Mouse (Mus musculus) liver, embryonic 16.5 days (tissue): ENCODE measurements at regions not wholly inside any gene's neighbourhood (a gene's known extent, or its start where the extent isn't known, plus 50 kb on each side); places are given as distances from the start of the nearest gene placed in this dataset.

Experiments used
- ATAC-seq: fragments of 200-750 bp; cut with Nextera tagmentation; 2 replicates; pipeline ENCODE4 v1.8.0; 2017; ENCODE audit warnings: low read depth, mild to moderate bottlenecking, moderate number of reproducible peaks, moderate library complexity
- H3K27ac ChIP-seq: fragments of 300-500 bp; sonication (generic); 2 replicates; pipeline ENCODE4 v1.5.1; 2014; ENCODE audit warnings: mild to moderate bottlenecking, low read length
- H3K27me3 ChIP-seq: fragments of 300-500 bp; sonication (generic); 2 replicates; pipeline ENCODE4 v1.6.1; 2014; ENCODE audit warnings: low read depth, low read length, mixed read lengths; ENCODE audit not compliant: control insufficient read depth, insufficient read depth
- H3K36me3 ChIP-seq: fragments of 300-500 bp; sonication (generic); 2 replicates; pipeline ENCODE4 v1.6.1; 2014; ENCODE audit warnings: mild to moderate bottlenecking; ENCODE audit not compliant: control insufficient read depth, insufficient read depth
- H3K4me1 ChIP-seq: fragments of 300-500 bp; sonication (generic); 2 replicates; pipeline ENCODE4 v1.6.1; 2014; ENCODE audit warnings: low read depth, low read length, mixed read lengths; ENCODE audit not compliant: control insufficient read depth
- H3K4me2 ChIP-seq: fragments of 300-500 bp; sonication (generic); 2 replicates; pipeline ENCODE4 v1.6.1; 2014; ENCODE audit warnings: low read depth, low read length, mixed read lengths
- H3K4me3 ChIP-seq: fragments of 300-500 bp; sonication (generic); 2 replicates; pipeline ENCODE4 v1.5.1; 2014; ENCODE audit warnings: low read depth, mild to moderate bottlenecking, low read length
- H3K9ac ChIP-seq: fragments of 300-500 bp; sonication (generic); 2 replicates; pipeline ENCODE4 v1.6.1; 2014; ENCODE audit warnings: low read depth, low read length
- H3K9me3 ChIP-seq: fragments of 300-500 bp; sonication (generic); replicated peaks from 2 replicates; pipeline ENCODE4 v1.6.1; 2016; ENCODE audit warnings: low read length; ENCODE audit not compliant: control insufficient read depth
- WGBS: fragments of 180-500 bp; shearing (Covaris S2); extraction: QIAGEN DNeasy Blood & Tissue Kit; methylation state at CpG from one replicate; pipeline ENCODE4 v1.1.7; 2014; ENCODE audit not compliant: insufficient replicate concordance; 5-methylcytosine and 5-hydroxymethylcytosine counted together

- H3K27ac ChIP-seq = no peak overlapping the region
- no peaks in the 10 kb centered on the region for H3K4me1 ChIP-seq
- WGBS = 56% methylated on average over 4 of the region's 4 CpGs
- no peak overlapping the region for H3K4me3 ChIP-seq
- H3K4me2 ChIP-seq = no peak overlapping the region
- no peak for ATAC-seq
- no peaks in the 10 kb centered on the region for H3K9me3 ChIP-seq
- no peaks in the 10 kb centered on the region for H3K36me3 ChIP-seq
- H3K9ac ChIP-seq = no peak overlapping the region
- no peaks in the 10 kb centered on the region for H3K27me3 ChIP-seq
Observed at GRCm38 (mm10) chr9:41792173-41792829, 331.8 kb downstream of the Sorl1 start.

GRCm38 (mm10) chr9:41791501-41792172 lies 332.5 kb downstream of the Sorl1 start:
- Histone ChIP-seq H3K4me2 (no peak overlapping the region), H3K27me3 (no peaks in the 10 kb centered on the region), H3K4me1 (no peaks in the 10 kb centered on the region), H3K27ac (no peak overlapping the region), H3K4me3 (no peak overlapping the region), H3K36me3 (no peaks in the 10 kb centered on the region), H3K9ac (no peak overlapping the region), H3K9me3 (no peaks in the 10 kb centered on the region)
- 75% methylated on average over 5 of the region's 5 CpGs for WGBS
- ATAC-seq = no peak

- Histone ChIP-seq H3K27me3 (no peaks in the 10 kb centered on the region), H3K9me3 (no peaks in the 10 kb centered on the region), H3K27ac (no peak overlapping the region), H3K9ac (no peak overlapping the region), H3K4me2 (no peak overlapping the region), H3K4me3 (no peak overlapping the region), H3K36me3 (no peaks in the 10 kb centered on the region), H3K4me1 (no peaks in the 10 kb centered on the region)
- 43% methylated on average over 3 of the region's 3 CpGs for WGBS
- ATAC-seq = no peak
Observed at GRCm38 (mm10) chr9:41785131-41785530, 339.0 kb downstream of the Sorl1 start.

DNA sequence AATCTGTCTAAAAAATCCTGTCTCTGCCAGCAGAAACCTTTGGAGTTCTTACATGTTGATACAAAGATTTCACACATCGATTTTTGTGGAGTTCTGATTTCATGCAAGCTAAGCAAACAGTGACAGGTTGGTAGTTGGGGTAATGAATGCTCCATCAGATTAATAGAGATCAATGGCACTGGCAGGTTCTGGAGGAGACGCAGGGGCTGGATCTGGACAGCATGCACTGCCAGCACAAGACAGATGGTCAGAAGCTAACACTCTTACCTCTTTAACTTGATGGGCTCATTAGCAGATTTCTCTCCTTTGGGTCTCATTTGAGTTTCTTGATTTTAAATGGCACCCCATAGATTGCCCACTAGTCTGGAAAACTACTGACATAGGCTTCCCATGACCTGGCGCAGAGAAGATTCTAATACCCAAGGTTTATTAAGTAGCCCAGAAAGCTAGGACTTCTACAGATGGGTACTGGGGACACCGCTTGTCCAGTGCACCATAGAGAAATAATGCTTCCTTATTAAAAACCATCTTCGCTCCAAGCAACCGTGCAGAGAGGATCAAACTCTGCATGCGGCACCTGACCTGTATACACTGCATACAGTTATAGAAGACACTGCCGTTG lies 351.7 kb downstream of the Sorl1 start:
- no peak overlapping the region for H3K4me3 ChIP-seq
- 71% methylated on average over 8 of the region's 8 CpGs for WGBS
- H3K36me3 ChIP-seq = no peaks in the 10 kb centered on the region
- no peak overlapping the region for H3K27ac ChIP-seq
- H3K4me1 ChIP-seq = no peaks in the 10 kb centered on the region
- H3K27me3 ChIP-seq = no peaks in the 10 kb centered on the region
- no peak overlapping the region for H3K9ac ChIP-seq
- no peaks in the 10 kb centered on the region for H3K9me3 ChIP-seq
- ATAC-seq = no peak
- no peak overlapping the region for H3K4me2 ChIP-seq

GRCm38 (mm10) chr9:41771276-41771675 lies 352.8 kb downstream of the Sorl1 start:
- Histone ChIP-seq H3K27me3 (no peaks in the 10 kb centered on the region), H3K4me2 (no peak overlapping the region), H3K9me3 (no peaks in the 10 kb centered on the region), H3K4me3 (no peak overlapping the region), H3K9ac (no peak overlapping the region), H3K36me3 (no peaks in the 10 kb centered on the region), H3K27ac (no peak overlapping the region), H3K4me1 (no peaks in the 10 kb centered on the region)
- WGBS = 61% methylated on average over 1 of the region's 1 CpGs
- no peak for ATAC-seq

GRCm38 (mm10) chr9:41768316-41768715 lies 355.8 kb downstream of the Sorl1 start:
- Histone ChIP-seq H3K27me3 (no peaks in the 10 kb centered on the region), H3K4me2 (no peak overlapping the region), H3K9me3 (no peaks in the 10 kb centered on the region), H3K36me3 (no peaks in the 10 kb centered on the region), H3K27ac (no peak overlapping the region), H3K4me1 (no peaks in the 10 kb centered on the region), H3K4me3 (no peak overlapping the region), H3K9ac (no peak overlapping the region)
- ATAC-seq = no peak
- 57% methylated on average over 3 of the region's 3 CpGs for WGBS

- H3K27me3 ChIP-seq = no peaks in the 10 kb centered on the region
- no peaks in the 10 kb centered on the region for H3K36me3 ChIP-seq
- ATAC-seq = no peak
- H3K27ac ChIP-seq = no peak overlapping the region
- no peak overlapping the region for H3K9ac ChIP-seq
- no peak overlapping the region for H3K4me2 ChIP-seq
- H3K9me3 ChIP-seq = no peaks in the 10 kb centered on the region
- H3K4me3 ChIP-seq = no peak overlapping the region
- WGBS = 18% methylated on average over 4 of the region's 4 CpGs
- no peaks in the 10 kb centered on the region for H3K4me1 ChIP-seq
Observed at GRCm38 (mm10) chr9:41766533-41766920, 357.6 kb downstream of the Sorl1 start.

- Histone ChIP-seq H3K27ac (no peak overlapping the region), H3K36me3 (no peaks in the 10 kb centered on the region), H3K4me1 (no peaks in the 10 kb centered on the region), H3K9ac (no peak overlapping the region), H3K9me3 (no peaks in the 10 kb centered on the region), H3K4me2 (no peak overlapping the region), H3K4me3 (no peak overlapping the region), H3K27me3 (no peaks in the 10 kb centered on the region)
- WGBS = 62% methylated on average over 6 of the region's 6 CpGs
- no peak for ATAC-seq
Observed at GRCm38 (mm10) chr9:41765816-41766532, 358.1 kb downstream of the Sorl1 start.
